Mouse (Mus musculus): ENCODE measurements around the gene Plekha6.

The Plekha6 gene

GRCm38 (mm10) chr1:133215360-133215700 lies 51.3 kb downstream of the Plekha6 start:
- DNase-seq (ENCODE audit: low read depth), result no peak

GRCm38 (mm10) chr1:133215753-133216152 lies 51.7 kb downstream of the Plekha6 start:
- no peak for DNase-seq (ENCODE audit: low read depth)

GRCm38 (mm10) chr1:133217031-133217430 lies 53.0 kb downstream of the Plekha6 start:
- no peak for DNase-seq (ENCODE audit: low read depth)

- no peak for DNase-seq (ENCODE audit: low read depth)
These were observed 55.1 kb downstream of the Plekha6 start for GRCm38 (mm10) chr1:133219106-133219505.

- no peak for DNase-seq (ENCODE audit: low read depth)
These were observed 57.4 kb downstream of the Plekha6 start for GRCm38 (mm10) chr1:133221459-133221858.

GRCm38 (mm10) chr1:133222445-133222995 lies 58.5 kb downstream of the Plekha6 start:
- DNase-seq (ENCODE audit: low read depth), result no peak

GRCm38 (mm10) chr1:133224674-133225073 lies 60.7 kb downstream of the Plekha6 start:
- no peak for DNase-seq (ENCODE audit: low read depth)

- no peak for DNase-seq (ENCODE audit: low read depth)
These were observed 61.1 kb downstream of the Plekha6 start for GRCm38 (mm10) chr1:133225137-133225536.

- DNase-seq (ENCODE audit: low read depth), result no peak
These were observed 61.6 kb downstream of the Plekha6 start for GRCm38 (mm10) chr1:133225561-133225960.

- no peak for DNase-seq (ENCODE audit: low read depth)
These were observed 62.1 kb downstream of the Plekha6 start for GRCm38 (mm10) chr1:133225963-133226660.

GRCm38 (mm10) chr1:133226928-133227327 lies 62.9 kb downstream of the Plekha6 start:
- DNase-seq (ENCODE audit: low read depth), result no peak

GRCm38 (mm10) chr1:133227378-133227777 lies 63.4 kb downstream of the Plekha6 start:
- DNase-seq (ENCODE audit: low read depth), result no peak

GRCm38 (mm10) chr1:133228809-133229487 lies 64.9 kb downstream of the Plekha6 start:
- peak; percentile 38 for DNase-seq (ENCODE audit: low read depth)

GRCm38 (mm10) chr1:133231523-133232193 lies 67.6 kb downstream of the Plekha6 start:
- no peak for DNase-seq (ENCODE audit: low read depth)

- no peak for DNase-seq (ENCODE audit: low read depth)
These were observed 71.9 kb downstream of the Plekha6 start for GRCm38 (mm10) chr1:133235909-133236308.

GRCm38 (mm10) chr1:133236693-133237440 lies 72.9 kb downstream of the Plekha6 start:
- DNase-seq (ENCODE audit: low read depth), result no peak

GRCm38 (mm10) chr1:133237670-133238069 lies 73.7 kb downstream of the Plekha6 start:
- DNase-seq (ENCODE audit: low read depth), result peak; percentile 47

- no peak for DNase-seq (ENCODE audit: low read depth)
These were observed 75.3 kb downstream of the Plekha6 start for GRCm38 (mm10) chr1:133239121-133239812.

- no peak for DNase-seq (ENCODE audit: low read depth)
These were observed 75.8 kb downstream of the Plekha6 start for GRCm38 (mm10) chr1:133239813-133240160.

GRCm38 (mm10) chr1:133240881-133241280 lies 76.9 kb downstream of the Plekha6 start:
- no peak for DNase-seq (ENCODE audit: low read depth)

GRCm38 (mm10) chr1:133244668-133245067 lies 80.7 kb downstream of the Plekha6 start:
- DNase-seq (ENCODE audit: low read depth), result no peak
